Mouse (Mus musculus) neural tube, embryonic 12.5 days (tissue): ENCODE data around the gene Tgm7. TPM values are rescaled to one million over a fixed set of nuclear protein-coding genes. Genes with fewer than 3 reads are reported as not detected.

Source experiments
- ATAC-seq: fragments of 200-750 bp; cut with Nextera tagmentation; 2 replicates; pipeline ENCODE4 v1.8.0; 2017; ENCODE audit warnings: low read depth, mild to moderate bottlenecking, moderate TSS enrichment, moderate library complexity; ENCODE audit not compliant: low FRiP score
- H3K27ac ChIP-seq: fragments of 300-500 bp; sonication (generic); 2 replicates; pipeline ENCODE4 v1.5.1; 2016
- H3K27me3 ChIP-seq: fragments of 300-500 bp; sonication (generic); replicated peaks from 2 replicates; pipeline ENCODE4 v1.6.1; 2016; ENCODE audit warnings: mild to moderate bottlenecking
- H3K36me3 ChIP-seq: fragments of 300-500 bp; sonication (generic); 2 replicates; pipeline ENCODE4 v1.6.1; 2016; ENCODE audit warnings: mild to moderate bottlenecking
- H3K4me1 ChIP-seq: fragments of 300-500 bp; sonication (generic); 2 replicates; pipeline ENCODE4 v1.6.1; 2016
- H3K4me2 ChIP-seq: fragments of 300-500 bp; sonication (generic); replicated peaks from 2 replicates; pipeline ENCODE4 v1.6.1; 2016; ENCODE audit warnings: mild to moderate bottlenecking
- H3K4me3 ChIP-seq: fragments of 300-500 bp; sonication (generic); 2 replicates; pipeline ENCODE4 v1.5.1; 2016
- H3K9ac ChIP-seq: fragments of 300-500 bp; sonication (generic); 2 replicates; pipeline ENCODE4 v1.6.1; 2016; ENCODE audit warnings: mild to moderate bottlenecking
- H3K9me3 ChIP-seq: fragments of 300-500 bp; sonication (generic); 2 replicates; pipeline ENCODE4 v1.6.1; 2016; ENCODE audit warnings: mild to moderate bottlenecking
- WGBS: fragments of 180-500 bp; shearing (Covaris S2); methylation state at CpG from one replicate; pipeline ENCODE4 v1.1.7; 2016; 5-methylcytosine and 5-hydroxymethylcytosine counted together
- polyA plus RNA-seq: library from polyadenylated mRNA; unstranded; fragments of >200 nt; fragmentation: Nextera tagmentation; extraction: Ambion mirVana; gene quantifications from 2 replicates; pipeline ENCODE4 v1.2.1, GENCODE M21; 2016

The Tgm7 gene
- not detected in 2 replicates for polyA plus RNA-seq

GRCm38 (mm10) chr2:121109695-121110094, at the start of gene Tgm7:
Gene Tgm7, minus strand, starts transcription at chr2:121109795.
- Histone ChIP-seq H3K27ac (no peak within 1 kb of the TSS), H3K4me3 (no peak within 1 kb of the TSS), H3K27me3 (no peaks in the 10 kb centered on the region), H3K4me1 (no peaks in the 10 kb centered on the region), H3K9me3 (no peaks in the 10 kb centered on the region), H3K9ac (no peak within 1 kb of the TSS), H3K4me2 (no peak within 1 kb of the TSS), H3K36me3 (no peaks in the 10 kb centered on the region)
- WGBS, result 87% methylated on average over 4 of the region's 4 CpGs
- ATAC-seq, result no peak

GRCm38 (mm10) chr2:121153100-121153499, 43.5 kb upstream of the Tgm7 start:
- Histone ChIP-seq H3K27ac (no peak overlapping the region), H3K36me3 (peaks cover 50% of the 10 kb centered on the region), H3K27me3 (no peaks in the 10 kb centered on the region), H3K9me3 (no peaks in the 10 kb centered on the region), H3K9ac (no peak overlapping the region), H3K4me3 (no peak overlapping the region), H3K4me2 (no peak overlapping the region), H3K4me1 (no peaks in the 10 kb centered on the region)
- ATAC-seq, result no peak
- WGBS, result 84% methylated on average over 3 of the region's 3 CpGs

DNA sequence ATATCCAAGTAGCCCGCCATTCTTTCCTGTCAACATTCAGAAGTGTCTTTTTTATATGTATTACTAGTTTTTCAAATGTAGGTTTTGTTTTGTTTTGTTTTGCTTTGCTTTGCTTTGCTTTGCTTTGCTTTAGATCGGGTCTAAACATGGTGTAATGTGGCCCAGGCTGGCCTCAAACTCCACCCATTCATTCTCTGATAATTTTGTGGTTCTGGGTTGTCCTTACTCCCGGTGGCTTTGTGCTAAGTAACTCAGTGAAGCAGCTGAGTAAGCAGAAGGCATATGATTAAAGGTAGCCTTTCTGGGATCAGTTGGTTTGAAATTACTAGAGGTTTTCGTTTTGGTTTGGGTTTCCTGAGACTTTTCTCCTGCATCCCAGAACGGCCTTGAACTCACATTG, 40.1 kb upstream of the Tgm7 start:
- H3K27me3 ChIP-seq, result no peaks in the 10 kb centered on the region
- no peak overlapping the region for H3K27ac ChIP-seq
- WGBS, result 89% methylated on average over 5 of the region's 5 CpGs
- H3K4me2 ChIP-seq, result no peak overlapping the region
- ATAC-seq, result no peak
- no peaks in the 10 kb centered on the region for H3K9me3 ChIP-seq
- no peaks in the 10 kb centered on the region for H3K4me1 ChIP-seq
- H3K36me3 ChIP-seq, result peaks cover 50% of the 10 kb centered on the region
- H3K9ac ChIP-seq, result no peak overlapping the region
- H3K4me3 ChIP-seq, result no peak overlapping the region

GRCm38 (mm10) chr2:121142415-121142814, 32.8 kb upstream of the Tgm7 start:
- Histone ChIP-seq H3K4me2 (no peak overlapping the region), H3K27me3 (no peaks in the 10 kb centered on the region), H3K9ac (no peak overlapping the region), H3K4me3 (no peak overlapping the region), H3K4me1 (peaks cover 22% of the 10 kb centered on the region), H3K36me3 (peaks cover 35% of the 10 kb centered on the region), H3K9me3 (no peaks in the 10 kb centered on the region), H3K27ac (no peak overlapping the region)
- WGBS, result 46% methylated on average over 2 of the region's 2 CpGs
- ATAC-seq, result no peak

DNA sequence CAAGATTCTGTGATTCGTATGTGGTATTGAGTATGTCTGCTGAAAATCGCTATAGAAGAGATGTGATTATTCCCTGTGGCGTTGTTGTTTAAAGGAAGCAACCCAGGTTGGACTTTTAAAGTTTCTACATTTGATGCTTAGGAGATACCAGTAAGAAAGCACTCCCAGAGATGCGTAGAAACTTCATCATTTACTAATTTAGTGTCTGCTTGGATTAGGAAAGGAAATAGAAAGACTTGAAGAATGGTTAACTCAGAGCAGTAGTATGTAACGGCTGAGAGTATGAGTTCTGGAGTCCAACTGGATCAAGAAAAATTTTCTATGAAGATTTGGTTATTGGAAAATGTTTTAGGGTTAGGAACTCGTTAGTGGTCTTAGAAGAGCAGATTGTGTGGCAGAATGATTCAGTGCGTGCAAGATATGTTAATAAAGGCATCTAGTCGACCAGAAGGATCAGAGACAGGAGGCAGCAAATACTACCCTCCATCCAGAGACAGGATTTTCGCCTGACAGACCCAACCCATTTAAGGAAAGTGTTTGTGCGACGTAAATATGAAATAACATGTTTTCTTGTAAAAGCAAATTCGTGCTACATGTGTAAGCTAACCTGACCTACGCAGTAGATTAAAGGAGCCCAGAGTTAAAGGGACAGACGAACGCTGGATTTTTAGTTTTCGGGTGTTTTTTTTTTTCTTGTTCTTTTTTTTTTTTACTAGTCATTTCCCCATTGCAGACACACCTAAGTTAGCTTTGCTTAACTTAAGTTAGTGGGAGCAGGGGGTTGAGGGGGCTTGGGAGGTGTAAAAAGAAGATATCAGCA, 31.8 kb upstream of the Tgm7 start:
- Histone ChIP-seq H3K9me3 (no peaks in the 10 kb centered on the region), H3K36me3 (peaks cover 29% of the 10 kb centered on the region), H3K9ac (peak overlapping the region; percentile 90), H3K4me2 (peak overlapping the region; percentile 93), H3K4me3 (peak overlapping the region; percentile 72), H3K27me3 (no peaks in the 10 kb centered on the region), H3K27ac (no peak overlapping the region), H3K4me1 (peaks cover 22% of the 10 kb centered on the region)
- WGBS, result 81% methylated on average over 16 of the region's 16 CpGs
- ATAC-seq, result no peak

DNA sequence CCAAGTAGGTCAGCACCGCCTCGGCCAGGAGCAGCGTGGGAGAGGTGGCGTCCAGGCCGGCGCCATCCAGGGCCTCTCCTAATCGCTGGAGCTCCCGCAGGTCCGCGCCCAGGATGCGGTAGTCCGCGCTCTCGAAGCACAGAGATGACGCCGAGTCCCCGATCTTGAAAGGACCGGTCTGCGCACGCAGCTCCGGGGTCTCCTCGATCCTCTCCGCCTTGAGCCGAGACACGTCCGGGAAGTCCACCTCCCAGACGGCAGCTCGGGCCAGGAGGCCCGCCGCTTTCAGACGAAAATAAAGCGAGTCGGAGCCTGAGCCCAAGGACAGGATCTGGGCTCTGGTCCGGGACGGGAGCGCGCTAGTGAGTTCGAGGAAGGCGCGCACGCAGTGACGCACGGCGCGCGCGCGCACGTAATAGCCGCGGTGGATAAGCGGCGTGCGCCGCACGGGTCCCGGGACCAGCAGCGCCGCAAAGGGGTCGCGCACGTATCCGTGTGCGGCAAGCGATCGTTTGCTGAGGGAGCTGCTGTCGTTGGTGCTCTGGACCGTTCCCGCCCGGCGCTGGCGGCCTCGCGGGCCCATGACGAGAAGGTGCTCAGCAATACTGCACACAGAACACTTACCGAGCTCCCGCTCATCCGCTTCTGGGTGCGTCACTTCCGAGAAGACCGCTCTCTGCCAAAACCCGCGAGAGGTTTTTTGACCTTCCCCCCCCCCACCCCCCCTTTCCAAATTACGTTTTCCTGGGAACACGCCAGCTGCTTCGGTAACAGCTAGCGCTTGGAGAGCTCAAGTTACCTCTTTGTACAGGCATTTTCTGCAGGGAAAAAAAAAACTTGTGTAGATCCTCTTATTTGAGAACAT, 30.7 kb upstream of the Tgm7 start, which contains the start of the genes Adal and Lcmt2:
Gene Adal, plus strand, starts transcription at position 411 of the 865 bp plus-strand sequence.
Gene Lcmt2, minus strand, starts transcription at position 636 of the 865 bp plus-strand sequence.
- H3K9ac ChIP-seq, result peak within 1 kb of the TSS; percentile 90
- peak within 1 kb of the TSS; percentile 95 for H3K27ac ChIP-seq
- peaks cover 25% of the 10 kb centered on the region for H3K36me3 ChIP-seq
- peaks cover 22% of the 10 kb centered on the region for H3K4me1 ChIP-seq
- no peaks in the 10 kb centered on the region for H3K27me3 ChIP-seq
- ATAC-seq, result peak; percentile 95
- WGBS, result under 1% methylated on average over 87 of the region's 87 CpGs
- no peaks in the 10 kb centered on the region for H3K9me3 ChIP-seq
- H3K4me2 ChIP-seq, result peak within 1 kb of the TSS; percentile 93
- H3K4me3 ChIP-seq, result peak within 1 kb of the TSS; percentile 72

- H3K4me2 ChIP-seq, result peak overlapping the region; percentile 93
- H3K4me3 ChIP-seq, result peak overlapping the region; percentile 72
- H3K9me3 ChIP-seq, result no peaks in the 10 kb centered on the region
- peaks cover 22% of the 10 kb centered on the region for H3K36me3 ChIP-seq
- 56% methylated on average over 29 of the region's 29 CpGs for WGBS
- H3K27ac ChIP-seq, result peak overlapping the region; percentile 95
- peaks cover 22% of the 10 kb centered on the region for H3K4me1 ChIP-seq
- no peaks in the 10 kb centered on the region for H3K27me3 ChIP-seq
- ATAC-seq, result no peak; the same call in 1 of the 2 replicates
- H3K9ac ChIP-seq, result peak overlapping the region; percentile 90
Observed at GRCm38 (mm10) chr2:121139266-121140017, 29.8 kb upstream of the Tgm7 start.

DNA sequence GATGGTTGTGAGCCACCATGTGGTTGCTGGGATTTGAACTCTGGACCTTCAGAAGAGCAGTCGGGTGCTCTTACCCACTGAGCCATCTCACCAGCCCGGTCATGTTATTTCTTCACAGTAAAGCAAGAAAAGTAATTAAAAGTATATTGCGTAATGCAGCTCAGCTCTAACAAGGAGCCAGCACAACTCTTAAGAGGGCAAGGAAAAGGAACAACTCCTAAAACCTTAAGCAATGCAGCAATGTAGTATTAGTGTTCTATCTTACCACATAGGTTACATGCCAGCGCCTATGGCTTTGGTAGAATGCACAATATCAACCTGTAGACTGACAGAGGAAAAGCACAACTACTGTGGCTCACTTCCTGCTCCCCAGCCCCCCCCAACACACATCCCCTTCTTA, 27.8 kb upstream of the Tgm7 start:
- Histone ChIP-seq H3K9me3 (no peaks in the 10 kb centered on the region), H3K4me1 (peaks cover 22% of the 10 kb centered on the region), H3K27ac (no peak overlapping the region), H3K9ac (no peak overlapping the region), H3K4me2 (no peak overlapping the region), H3K36me3 (peaks cover 16% of the 10 kb centered on the region), H3K27me3 (no peaks in the 10 kb centered on the region), H3K4me3 (no peak overlapping the region)
- no peak for ATAC-seq
- WGBS, result 95% methylated on average over 4 of the region's 4 CpGs

GRCm38 (mm10) chr2:121132822-121133221, 23.2 kb upstream of the Tgm7 start:
- H3K4me1 ChIP-seq, result no peaks in the 10 kb centered on the region
- H3K9me3 ChIP-seq, result no peaks in the 10 kb centered on the region
- no peak overlapping the region for H3K9ac ChIP-seq
- no peaks in the 10 kb centered on the region for H3K27me3 ChIP-seq
- no peak overlapping the region for H3K27ac ChIP-seq
- no peak overlapping the region for H3K4me2 ChIP-seq
- 80% methylated on average over 1 of the region's 1 CpGs for WGBS
- no peak for ATAC-seq
- H3K4me3 ChIP-seq, result no peak overlapping the region
- H3K36me3 ChIP-seq, result peaks cover 4% of the 10 kb centered on the region; the same call in 1 of the 2 replicates

DNA sequence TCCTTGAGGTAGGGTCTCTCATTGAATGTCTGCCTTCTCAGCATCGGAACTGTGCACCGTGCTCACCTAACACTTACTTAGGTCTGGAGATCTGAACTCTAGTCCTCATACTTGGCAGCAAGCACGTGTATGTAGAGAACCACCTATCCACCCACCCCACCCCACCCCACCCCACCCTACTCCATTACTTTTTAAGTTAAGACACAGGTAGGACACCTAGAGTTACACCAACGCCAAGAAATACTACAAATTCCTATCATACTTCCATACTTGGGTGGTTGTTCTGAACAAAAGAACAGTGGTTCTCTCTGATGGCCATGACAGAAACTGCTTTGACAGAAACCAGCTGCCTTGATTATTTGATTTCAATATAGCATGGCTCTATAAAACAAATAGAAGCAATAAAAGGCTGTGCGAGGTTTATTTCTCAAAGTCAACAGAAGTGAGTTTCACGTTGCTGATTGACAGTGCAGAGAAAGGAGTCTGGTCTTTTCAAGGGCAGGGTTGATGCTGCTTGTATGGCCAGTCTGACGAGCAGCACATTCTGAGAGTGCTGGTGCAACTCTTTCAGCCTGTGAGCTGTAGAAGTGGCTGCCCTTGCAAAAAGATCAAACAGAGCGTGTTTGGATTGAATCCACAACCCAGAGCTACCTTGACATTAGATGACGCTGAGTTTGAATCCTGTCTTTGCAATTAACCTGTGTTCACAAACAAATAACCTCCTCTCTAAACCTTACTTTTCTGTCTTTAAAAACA, 19.4 kb upstream of the Tgm7 start:
- Histone ChIP-seq H3K9me3 (no peaks in the 10 kb centered on the region), H3K4me1 (no peaks in the 10 kb centered on the region), H3K27me3 (no peaks in the 10 kb centered on the region), H3K36me3 (no peaks in the 10 kb centered on the region), H3K27ac (no peak overlapping the region), H3K4me3 (no peak overlapping the region), H3K4me2 (no peak overlapping the region), H3K9ac (no peak overlapping the region)
- ATAC-seq, result no peak
- 76% methylated on average over 9 of the region's 9 CpGs for WGBS

GRCm38 (mm10) chr2:121127536-121127935, 17.9 kb upstream of the Tgm7 start:
- H3K27me3 ChIP-seq, result no peaks in the 10 kb centered on the region

More at GRCm38 (mm10) chr2:121127536-121127935, 17.9 kb upstream of the Tgm7 start:
- no peaks in the 10 kb centered on the region for H3K4me1 ChIP-seq
- H3K4me3 ChIP-seq, result no peak overlapping the region
- H3K9ac ChIP-seq, result no peak overlapping the region
- H3K27ac ChIP-seq, result no peak overlapping the region
- no peaks in the 10 kb centered on the region for H3K9me3 ChIP-seq
- ATAC-seq, result no peak
- 85% methylated on average over 1 of the region's 1 CpGs for WGBS
- no peak overlapping the region for H3K4me2 ChIP-seq
- H3K36me3 ChIP-seq, result no peaks in the 10 kb centered on the region
